Mouse (Mus musculus): ENCODE measurements around the gene Magi2. TPM values are rescaled to one million over a fixed set of nuclear protein-coding genes. Genes with fewer than 3 reads are reported as not detected.

The Magi2 gene
- 7.4 TPM for polyA plus RNA-seq (2014; fragmentation: Illumina TruSeq; extraction: RNeasy Lipid Tissue Mini Kit (QIAGEN cat#74804); ENCODE audit: low read depth, low replicate concordance)

DNA sequence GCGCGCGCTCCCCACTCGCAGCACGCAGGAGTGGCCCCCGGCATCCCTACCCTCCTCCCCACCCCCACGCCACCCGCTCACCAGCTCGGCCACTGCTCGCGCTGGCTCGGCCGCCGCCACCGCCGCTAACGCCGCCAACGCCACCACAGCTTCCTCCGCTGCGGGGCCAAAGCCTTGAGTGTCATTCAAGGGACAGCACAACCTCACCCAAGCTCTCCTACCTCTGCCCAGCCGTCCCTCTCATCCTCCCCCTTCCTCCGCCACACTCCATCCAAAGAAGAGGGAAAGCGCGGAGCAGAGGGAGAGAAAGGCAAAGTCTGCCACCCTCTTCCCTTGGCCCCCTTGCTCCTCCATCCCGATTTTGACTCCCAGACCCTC, at the start of gene Magi2:
Magi2 (plus strand) TSS at position 171 of the 378 bp plus-strand sequence.

